Mouse (Mus musculus) liver, adult 2 months (tissue): ENCODE measurements at regions not wholly inside any gene's neighbourhood (a gene's known extent, or its start where the extent isn't known, plus 50 kb on each side); places are given as distances from the start of the nearest gene placed in this dataset.

Experiments used
- CTCF ChIP-seq: fragments of 200-500 bp; IDR thresholded peaks from 2 replicates; pipeline ENCODE4 v1.5.1; 2011; ENCODE audit warnings: low read depth, low read length, control low read depth
- POLR2A ChIP-seq: fragments of 200-500 bp; IDR thresholded peaks from 2 replicates; pipeline ENCODE4 v1.6.1; 2011; ENCODE audit warnings: low read length, control low read depth; ENCODE audit not compliant: insufficient read depth; ENCODE audit errors: extremely low read depth

GRCm38 (mm10) chr5:132881170-132881569 lies 338.0 kb upstream of the Auts2 start:
- TF ChIP-seq CTCF (no peak), POLR2A (no peak)
